Mouse (Mus musculus) left cerebral cortex, adult 18-20 months (tissue): Measurements from ENCODE around the gene Ubc. TPM values are rescaled to one million over a fixed set of nuclear protein-coding genes. Genes with fewer than 3 reads are reported as not detected.
A peak's percentile ranks its signal among the peaks of the same experiment; 100 is the strongest.
"Not testable (repeated sequence)": the region's sequence is repeated elsewhere in the genome, so short reads cannot be mapped to it uniquely, and the experiment has no call there.

Experiments
- DNase-seq, 2 experiments: peaks; one replicate each; pipeline ENCODE4 v3.0.0; 2021 to 2022; ENCODE audit warnings: low spot score in 2 of 2, mixed read lengths in 1 of 2
- total RNA-seq, 2 experiments: library from RNA; stranded (reverse); gene quantifications; 2 replicates each; pipeline ENCODE4 v1.2.3; 2021

The Ubc gene
- total RNA-seq, 2 experiments from 2014 or later: 771 to 830 TPM

GRCm38 (mm10) chr5:125404903-125405545, 15.0 kb upstream of the Ubc start:
- DNase-seq: peak; percentile 57 to 61

GRCm38 (mm10) chr5:125404536-125404902, 14.5 kb upstream of the Ubc start:
- DNase-seq: peak in 1 of 2 experiments; percentile 28

GRCm38 (mm10) chr5:125403481-125404465, 13.8 kb upstream of the Ubc start:
- peak; percentile 84 for DNase-seq

- DNase-seq: no peak
These were observed 13.0 kb upstream of the Ubc start for GRCm38 (mm10) chr5:125402991-125403390.

GRCm38 (mm10) chr5:125402476-125402875, 12.5 kb upstream of the Ubc start:
- DNase-seq: no peak

- no peak for DNase-seq
These were observed 10.9 kb upstream of the Ubc start for GRCm38 (mm10) chr5:125400903-125401302.

GRCm38 (mm10) chr5:125395008-125395407, 5.0 kb upstream of the Ubc start:
- DNase-seq: no peak

GRCm38 (mm10) chr5:125393622-125394603, 3.9 kb upstream of the Ubc start:
- DNase-seq: peak; percentile 57 to 66

- DNase-seq: peak; percentile 96 to 97
These were observed 3.1 kb upstream of the Ubc start for GRCm38 (mm10) chr5:125392977-125393621.

GRCm38 (mm10) chr5:125392618-125392976, 2.6 kb upstream of the Ubc start:
- no peak for DNase-seq

GRCm38 (mm10) chr5:125392176-125392575, 2.2 kb upstream of the Ubc start:
- DNase-seq: not testable (repeated sequence)

- peak; percentile 84 to 88 for DNase-seq
These were observed 1.6 kb upstream of the Ubc start for GRCm38 (mm10) chr5:125391609-125392008.

GRCm38 (mm10) chr5:125390906-125391477, 990 bp upstream of the Ubc start:
- no peak for DNase-seq

GRCm38 (mm10) chr5:125389131-125389578, 847 bp downstream of the Ubc start, which contains the start of gene Gm10382:
Gene Gm10382, plus strand, starts transcription at chr5:125389322.
- peak; percentile 73 to 74 for DNase-seq

- no peak for DNase-seq
These were observed 1.5 kb downstream of the Ubc start for GRCm38 (mm10) chr5:125388358-125389092.

- not testable (repeated sequence) for DNase-seq
These were observed 2.7 kb downstream of the Ubc start for GRCm38 (mm10) chr5:125387295-125387694.

GRCm38 (mm10) chr5:125385215-125385940, 4.6 kb downstream of the Ubc start:
- no peak for DNase-seq

GRCm38 (mm10) chr5:125384512-125385214, 5.3 kb downstream of the Ubc start:
- DNase-seq: no peak
